Mouse (Mus musculus) bone marrow macrophage, adult 2 months (primary cell): ENCODE results near the gene Tap1.

Source experiments
- CTCF ChIP-seq: IDR thresholded peaks from 2 replicates; pipeline ENCODE4 v1.5.1; 2012; ENCODE audit warnings: low read depth, mild to moderate bottlenecking, low read length, moderate library complexity
- POLR2A ChIP-seq: IDR thresholded peaks from 2 replicates; pipeline ENCODE4 v1.6.1; 2012; ENCODE audit warnings: mild to moderate bottlenecking, low read depth, low read length, borderline replicate concordance

- no peak for TF ChIP-seq POLR2A
- peak; percentile 90 for TF ChIP-seq CTCF
Measured at GRCm38 (mm10) chr17:34204303-34205010, 17.1 kb downstream of the Tap1 start.
